Mouse (Mus musculus) gastrocnemius, postnatal 10 days (tissue): ENCODE measurements around the gene Tcta. TPM values are rescaled to one million over a fixed set of nuclear protein-coding genes. Genes with fewer than 3 reads are reported as not detected.
"Not testable (repeated sequence)": the region's sequence is repeated elsewhere in the genome, so short reads cannot be mapped to it uniquely, and the experiment has no call there.

ENCODE experiments used
- DNase-seq: peaks from one replicate; pipeline ENCODE4 v3.0.0; 2021; ENCODE audit warnings: mixed read lengths
- long read RNA-seq, 2 experiments: library from polyadenylated mRNA; stranded (forward); transcript quantifications; one replicate each; pipeline ENCODE4 v2.0.0; 2021
- total RNA-seq, 2 experiments: library from RNA; stranded (reverse); gene quantifications; 2 replicates each; pipeline ENCODE4 v1.2.3; 2021

The Tcta gene
- total RNA-seq = 10 to 100 TPM; 21.7 to 25.0 TPM
- long read RNA-seq, experiment 1, transcript Tcta-201 (3 exons, 1,668 nt) = minor isoform, 6 of 38 reads
- long read RNA-seq, experiment 1, transcript Tcta-202 (3 exons, 1,094 nt) = major isoform, 26 of 38 reads
- long read RNA-seq, experiment 1, partial matches to known transcripts = 3 of 38 reads
- long read RNA-seq, experiment 1, other reads (novel, unspliced or antisense) = 3 of 38 reads
- long read RNA-seq, experiment 2, transcript Tcta-202 (3 exons, 1,094 nt) = major isoform, 17 of 25 reads
- long read RNA-seq, experiment 2, partial matches to known transcripts = 1 of 25 reads
- long read RNA-seq, experiment 2, other reads (novel, unspliced or antisense) = 3 of 25 reads

- peak; percentile 95 for DNase-seq
These were observed at the start of gene Tcta, which contains the start of gene Rhoa for GRCm38 (mm10) chr9:108305629-108306520. Tcta (minus strand) TSS chr9:108306160. Rhoa (plus strand) TSS chr9:108306129.

DNA sequence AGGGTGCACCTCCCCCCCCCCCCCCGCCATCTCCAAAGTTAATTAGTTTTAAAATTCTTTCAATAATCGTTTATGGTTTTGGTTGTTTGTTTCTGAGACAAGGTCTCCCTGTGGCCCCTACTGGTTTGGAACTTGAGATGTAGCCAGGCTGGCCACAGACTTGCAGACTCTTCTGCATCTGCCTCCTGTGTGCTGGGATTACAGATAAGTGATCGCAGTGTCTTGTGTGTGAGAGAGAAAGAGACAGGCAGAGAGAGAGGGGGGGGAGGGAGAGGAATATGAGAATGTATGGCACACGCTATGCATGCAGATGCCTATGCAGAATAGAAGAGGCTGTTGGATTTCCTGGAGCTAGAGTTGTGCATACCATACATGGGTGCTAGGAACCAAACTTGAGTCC lies 43.8 kb upstream of the Tcta start:
- DNase-seq = no peak

DNA sequence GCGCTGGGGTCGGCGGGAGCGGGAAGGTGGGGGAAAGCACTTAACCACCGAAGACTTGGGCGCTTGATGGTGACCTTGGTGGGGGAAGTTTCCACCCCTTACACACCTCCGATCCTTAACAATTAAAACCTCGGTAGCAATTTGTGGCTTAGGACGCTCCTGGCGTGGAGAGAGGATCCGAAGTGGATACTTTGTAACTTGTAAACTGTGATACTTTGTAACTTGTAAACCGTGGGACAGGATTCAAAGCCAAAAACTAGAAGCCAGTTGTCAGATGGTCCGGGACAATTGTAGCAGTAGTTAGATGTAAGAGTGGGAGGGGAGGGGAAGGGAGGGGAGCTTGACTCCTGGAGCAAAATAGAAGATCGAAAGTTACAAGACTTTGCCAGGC lies 42.3 kb upstream of the Tcta start:
- no peak for DNase-seq

GRCm38 (mm10) chr9:108347540-108348289 lies 41.8 kb upstream of the Tcta start, which contains the start of gene Usp4:
Usp4 (plus strand) TSS chr9:108347853.
- DNase-seq = peak; percentile 89

- DNase-seq = no peak
These were observed 41.1 kb upstream of the Tcta start for GRCm38 (mm10) chr9:108347024-108347423.

GRCm38 (mm10) chr9:108344471-108344870 lies 38.5 kb upstream of the Tcta start:
- DNase-seq = no peak

GRCm38 (mm10) chr9:108343835-108344234 lies 37.9 kb upstream of the Tcta start:
- DNase-seq = no peak

GRCm38 (mm10) chr9:108343331-108343730 lies 37.4 kb upstream of the Tcta start:
- no peak for DNase-seq

- no peak for DNase-seq
These were observed 36.4 kb upstream of the Tcta start for GRCm38 (mm10) chr9:108342301-108342831.

GRCm38 (mm10) chr9:108341801-108342200 lies 35.8 kb upstream of the Tcta start:
- no peak for DNase-seq

GRCm38 (mm10) chr9:108341139-108341475 lies 35.1 kb upstream of the Tcta start:
- DNase-seq = no peak

DNA sequence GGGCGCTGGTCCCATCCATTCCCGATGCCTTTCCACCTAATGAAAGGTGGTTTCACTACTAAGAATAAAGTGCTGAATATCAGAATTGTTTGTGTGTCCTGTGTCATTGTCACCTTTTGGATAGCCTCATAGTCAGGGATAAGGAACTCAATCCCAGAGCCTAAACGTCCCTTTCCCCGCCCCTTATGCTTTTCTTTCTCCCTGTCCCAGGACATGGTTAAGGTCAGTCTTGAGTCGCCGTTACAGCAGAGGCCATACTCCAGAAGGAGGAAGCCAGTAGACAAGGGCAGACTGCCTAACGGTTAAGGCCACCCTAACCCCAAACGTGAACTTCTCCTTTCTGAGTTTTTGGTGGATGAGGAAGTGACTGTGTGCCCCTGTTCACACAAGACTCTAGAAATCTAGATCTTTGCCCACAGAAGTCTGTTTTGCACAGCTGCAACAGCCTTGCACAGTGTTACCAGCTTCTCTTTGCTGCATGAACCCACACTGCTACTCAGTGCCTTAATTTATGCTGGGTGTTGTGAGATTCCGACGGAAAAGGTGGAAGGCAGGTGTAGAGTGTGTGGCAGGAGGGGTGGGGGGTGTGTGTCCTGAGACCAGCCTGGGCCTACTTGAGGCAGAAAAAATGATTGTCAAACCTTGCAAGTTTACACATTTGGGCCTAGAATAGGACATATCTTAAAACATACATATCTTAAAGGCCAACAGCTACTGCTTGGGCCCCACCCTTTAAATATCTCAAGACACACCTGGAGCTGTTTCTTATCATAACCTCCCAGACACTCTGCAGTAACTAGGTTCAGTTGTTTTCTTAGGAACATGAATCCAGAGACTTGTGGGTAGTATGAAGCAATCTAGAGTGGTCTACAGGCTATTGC lies 34.5 kb upstream of the Tcta start:
- no peak for DNase-seq

DNA sequence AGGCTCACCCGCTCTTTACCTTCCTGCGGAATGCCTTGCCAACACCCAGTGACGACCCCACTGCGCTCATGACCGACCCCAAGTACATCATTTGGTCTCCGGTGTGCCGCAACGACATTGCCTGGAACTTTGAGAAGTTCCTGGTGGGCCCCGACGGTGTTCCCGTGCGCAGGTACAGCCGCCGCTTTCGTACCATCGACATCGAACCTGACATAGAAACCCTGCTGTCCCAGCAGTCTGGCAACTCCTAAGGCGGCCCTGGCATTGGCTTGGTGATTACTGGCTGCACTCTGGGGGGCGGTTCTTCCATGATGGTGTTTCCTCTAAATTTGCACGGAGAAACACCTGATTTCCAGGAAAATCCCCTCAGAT lies 33.9 kb upstream of the Tcta start:
- peak; percentile 12 for DNase-seq

- peak; percentile 84 for DNase-seq
These were observed 33.2 kb upstream of the Tcta start, which contains the start of gene Gpx1 for GRCm38 (mm10) chr9:108338886-108339781. Gpx1 (plus strand) TSS chr9:108338903.

- no peak for DNase-seq
These were observed 32.6 kb upstream of the Tcta start for GRCm38 (mm10) chr9:108338551-108338885.

- DNase-seq = no peak
These were observed 32.0 kb upstream of the Tcta start for GRCm38 (mm10) chr9:108337848-108338550.

DNA sequence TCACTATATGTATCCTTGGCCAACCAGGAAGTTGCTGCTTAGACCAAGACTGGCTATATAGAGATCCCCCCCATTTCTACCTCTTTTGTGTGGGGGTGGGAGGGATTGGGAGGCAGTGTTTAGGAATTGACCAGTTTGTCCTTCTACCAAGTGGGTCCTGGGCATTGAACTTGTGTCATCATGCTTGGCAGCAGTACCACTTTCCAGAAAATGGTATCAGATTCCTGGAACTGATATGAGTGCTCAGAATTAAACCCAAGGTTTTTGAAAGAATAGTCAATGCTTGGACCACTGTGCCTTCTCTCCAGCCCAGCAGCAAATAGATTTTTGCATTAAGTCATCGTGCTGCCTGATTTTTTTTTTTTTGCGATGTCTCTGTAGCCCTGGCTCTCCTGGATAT lies 19.9 kb upstream of the Tcta start:
- DNase-seq = no peak

DNA sequence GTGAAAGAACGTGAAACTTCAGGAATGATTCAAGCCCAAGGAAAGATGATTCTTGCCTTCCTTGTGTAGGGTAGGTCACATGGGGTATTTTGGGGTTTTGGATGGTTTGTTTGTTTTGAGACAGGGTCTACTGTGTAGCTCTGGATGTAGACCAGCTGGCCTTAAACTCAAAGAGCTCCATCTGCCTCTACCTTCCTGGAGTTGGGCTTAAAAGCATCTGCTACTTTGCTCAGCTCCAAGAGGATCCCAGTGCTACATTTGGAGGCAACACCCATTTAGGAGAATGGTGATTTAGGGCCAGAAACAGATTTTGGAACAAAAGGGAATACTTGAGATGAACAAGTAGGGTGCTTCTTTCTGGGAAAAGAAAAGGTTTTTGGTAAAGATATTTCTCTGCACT lies 18.8 kb upstream of the Tcta start:
- no peak for DNase-seq

DNA sequence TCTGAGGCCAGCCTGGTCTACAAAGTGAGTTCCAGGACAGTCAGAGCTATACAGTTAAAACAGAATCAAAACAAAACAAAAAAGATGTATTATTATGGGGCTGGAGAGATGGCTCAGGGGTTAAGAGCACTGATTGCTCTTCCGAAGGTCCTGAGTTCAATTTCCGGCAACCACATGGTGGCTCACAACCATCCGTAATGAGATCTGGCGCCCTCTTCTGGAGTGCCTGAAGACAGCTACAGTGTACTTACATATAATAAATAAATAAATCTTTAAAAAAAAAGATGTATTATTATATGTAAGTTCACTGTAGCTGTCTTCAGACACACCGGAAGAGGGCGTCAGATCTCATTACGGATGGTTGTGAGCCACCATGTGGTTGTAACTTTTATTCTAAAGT lies 16.1 kb upstream of the Tcta start:
- DNase-seq = not testable (repeated sequence)

- no peak for DNase-seq
These were observed 12.5 kb upstream of the Tcta start for GRCm38 (mm10) chr9:108318462-108318861.
